Mouse (Mus musculus) CH12.LX (cell line): ENCODE results near the gene Mospd3.

Experiments
- CTCF ChIP-seq, 2 experiments: IDR thresholded peaks in 1 of 2; conservative IDR thresholded peaks in 1 of 2; 2 replicates each; pipeline ENCODE4 v1.5.1; 2011 to 2012; ENCODE audit warnings: low read depth in 2 of 2, low read length in 2 of 2, improper control_type of control experiment in 1 of 2, inconsistent platforms in 1 of 2, mild to moderate bottlenecking in 1 of 2, moderate library complexity in 1 of 2
- EP300 ChIP-seq: IDR thresholded peaks from 2 replicates; pipeline ENCODE4 v1.6.1; 2011; ENCODE audit warnings: low read length, improper control_type of control experiment
- HCFC1 ChIP-seq: IDR thresholded peaks from 2 replicates; pipeline ENCODE4 v1.6.1; 2012; ENCODE audit warnings: low read depth, mild to moderate bottlenecking, inconsistent platforms, low read length, improper control_type of control experiment
- MAX ChIP-seq: IDR thresholded peaks from 2 replicates; pipeline ENCODE4 v1.6.1; 2011; ENCODE audit warnings: low read length, improper control_type of control experiment
- MYC ChIP-seq: IDR thresholded peaks from 2 replicates; pipeline ENCODE4 v1.6.1; 2011; ENCODE audit warnings: low read depth, mild to moderate bottlenecking, improper control_type of control experiment, low read length
- POLR2A ChIP-seq: IDR thresholded peaks from 2 replicates; pipeline ENCODE4 v1.6.1; 2011; ENCODE audit warnings: low read depth, mild to moderate bottlenecking, improper control_type of control experiment, low read length
- POLR2AphosphoS2 ChIP-seq: IDR thresholded peaks from 2 replicates; pipeline ENCODE4 v1.6.1; 2011; ENCODE audit warnings: low read depth, low read length, improper control_type of control experiment
- RAD21 ChIP-seq: IDR thresholded peaks from 2 replicates; pipeline ENCODE4 v1.6.1; 2011; ENCODE audit warnings: low read depth, mild to moderate bottlenecking, low read length, improper control_type of control experiment, moderate library complexity
- SIN3A ChIP-seq: IDR thresholded peaks from 2 replicates; pipeline ENCODE4 v1.6.1; 2012; ENCODE audit warnings: low read length, improper control_type of control experiment, inconsistent platforms
- TCF12 ChIP-seq: IDR thresholded peaks from 2 replicates; pipeline ENCODE4 v1.6.1; 2014; ENCODE audit warnings: low read depth, mild to moderate bottlenecking, inconsistent platforms, low read length, improper control_type of control experiment
- UBTF ChIP-seq: IDR thresholded peaks from 2 replicates; pipeline ENCODE4 v1.6.1; 2012; ENCODE audit warnings: low read depth, mild to moderate bottlenecking, inconsistent platforms, low read length, improper control_type of control experiment, moderate library complexity
- ZC3H11A ChIP-seq: IDR thresholded peaks from 2 replicates; pipeline ENCODE4 v1.6.1; 2012; ENCODE audit warnings: low read depth, mild to moderate bottlenecking, inconsistent platforms, low read length, improper control_type of control experiment
- ZMIZ1 ChIP-seq: IDR thresholded peaks from 2 replicates; pipeline ENCODE4 v1.6.1; 2012; ENCODE audit warnings: low read depth, mild to moderate bottlenecking, inconsistent platforms, low read length, improper control_type of control experiment
- ZNF384 ChIP-seq: IDR thresholded peaks from 2 replicates; pipeline ENCODE4 v1.6.1; 2012; ENCODE audit warnings: low read depth, low read length, improper control_type of control experiment, inconsistent platforms

GRCm38 (mm10) chr5:137610548-137611244 is 9.8 kb upstream of the Mospd3 start:
- TF ChIP-seq POLR2A: no peak
- no peak for TF ChIP-seq TCF12
- no peak for TF ChIP-seq RAD21
- TF ChIP-seq CTCF (conservative IDR thresholded peaks at IDR 0.05 in 1 of 2, IDR thresholded peaks at IDR 0.05 in 1 of 2; ENCODE audit: low read depth in 2 of 2, low read length in 2 of 2): no peak
- no peak for TF ChIP-seq HCFC1
- no peak for TF ChIP-seq ZNF384
- TF ChIP-seq EP300: no peak
- no peak for TF ChIP-seq MAX
- TF ChIP-seq SIN3A: no peak
- TF ChIP-seq POLR2AphosphoS2: no peak
- TF ChIP-seq ZMIZ1: no peak
- no peak for TF ChIP-seq MYC
- TF ChIP-seq UBTF: no peak
- no peak for TF ChIP-seq ZC3H11A
